Mouse (Mus musculus) yolk sac, embryonic 10.5 days (tissue): ENCODE results near the gene Samd1.
"Not testable (repeated sequence)": the region's sequence is repeated elsewhere in the genome, so short reads cannot be mapped to it uniquely, and the experiment has no call there.

Experiments
- DNase-seq: peaks from one replicate; pipeline ENCODE4 v3.0.0-alpha.2; 2017; ENCODE audit warnings: low spot score

The Samd1 gene

GRCm38 (mm10) chr8:83983222-83983621 is 14.2 kb upstream of the Samd1 start:
- DNase-seq = not testable (repeated sequence)

- DNase-seq = no peak
Measured at GRCm38 (mm10) chr8:83989243-83989642, 8.2 kb upstream of the Samd1 start.

- no peak for DNase-seq
Measured at GRCm38 (mm10) chr8:83990170-83990569, 7.3 kb upstream of the Samd1 start.

GRCm38 (mm10) chr8:83992488-83992887 is 5.0 kb upstream of the Samd1 start:
- DNase-seq = no peak

- no peak for DNase-seq
Measured at GRCm38 (mm10) chr8:83994030-83994429, 3.4 kb upstream of the Samd1 start.

- no peak for DNase-seq
Measured at GRCm38 (mm10) chr8:83995973-83996372, 1.5 kb upstream of the Samd1 start.

- peak; percentile 95 for DNase-seq
Measured at GRCm38 (mm10) chr8:83996567-83997505, 636 bp upstream of the Samd1 start.

GRCm38 (mm10) chr8:83998231-83999056 is 972 bp downstream of the Samd1 start:
- DNase-seq = peak; percentile 74

- no peak for DNase-seq
Measured at GRCm38 (mm10) chr8:83999057-83999705, 1.7 kb downstream of the Samd1 start.

- no peak for DNase-seq
Measured at GRCm38 (mm10) chr8:83999825-84000224, 2.4 kb downstream of the Samd1 start.

GRCm38 (mm10) chr8:84001281-84002000 is 4.0 kb downstream of the Samd1 start, which contains the start of gene 1700067K01Rik:
Gene 1700067K01Rik, plus strand, starts transcription at chr8:84001502.
- no peak for DNase-seq

- peak; percentile 43 for DNase-seq
Measured at GRCm38 (mm10) chr8:84002957-84003611, 5.6 kb downstream of the Samd1 start.

- no peak for DNase-seq
Measured at GRCm38 (mm10) chr8:84003612-84004246, 6.3 kb downstream of the Samd1 start.

- peak; percentile 96 for DNase-seq
Measured at GRCm38 (mm10) chr8:84004533-84005201, 7.2 kb downstream of the Samd1 start.

GRCm38 (mm10) chr8:84005502-84005901 is 8.0 kb downstream of the Samd1 start:
- DNase-seq = not testable (repeated sequence)

- no peak for DNase-seq
Measured at GRCm38 (mm10) chr8:84008362-84008761, 10.9 kb downstream of the Samd1 start.

GRCm38 (mm10) chr8:84009876-84010275 is 12.4 kb downstream of the Samd1 start:
- DNase-seq = peak; percentile 83

- peak; percentile 72 for DNase-seq
Measured at GRCm38 (mm10) chr8:84010625-84011611, 13.4 kb downstream of the Samd1 start.
